Mouse (Mus musculus): ENCODE measurements around the gene Nckap1. TPM values are rescaled to one million over a fixed set of nuclear protein-coding genes. Genes with fewer than 3 reads are reported as not detected.

Nckap1 gene
- total and polyA plus RNA-seq, 2 experiments from 2014 or later = 34.5 to 90.0 TPM

DNA sequence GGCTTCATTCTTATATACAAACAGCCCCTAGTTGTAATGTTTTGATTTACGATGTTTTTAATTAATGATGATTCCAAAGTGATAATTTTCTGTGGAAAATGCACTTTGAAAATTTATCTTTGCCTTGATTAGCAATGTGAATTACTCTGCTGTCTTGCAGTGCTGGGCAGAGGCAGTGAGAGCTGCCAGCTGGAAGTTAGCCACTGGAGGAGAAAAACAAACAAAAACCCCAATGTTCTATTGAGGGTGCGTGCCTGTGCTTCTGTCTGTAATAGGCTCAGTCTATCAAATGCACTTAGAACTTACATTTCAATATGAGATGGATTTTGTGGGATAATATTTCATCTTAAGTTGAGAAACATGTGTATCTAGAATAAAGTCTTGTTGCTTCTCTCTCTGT lies 31.6 kb upstream of the Nckap1 start:
- ATAC-seq (ENCODE audit: insufficient read depth, low read depth) = no peak
- 66% methylated on average over 2 of the region's 2 CpGs for WGBS
- H3K36me3 ChIP-seq (replicated peaks; ENCODE audit: control insufficient read depth, insufficient read depth, low read length) = no peaks in the 10 kb centered on the region
- H3K4me2 ChIP-seq (ENCODE audit: low read depth, low read length) = no peak overlapping the region
- no peak for DNase-seq (ENCODE audit: low spot score)
- 0 out of 2 replicates have a peak, but pooled peaks cover 3% of the 10 kb centered on the region for H3K4me1 ChIP-seq (ENCODE audit: control insufficient read depth, insufficient read depth)
- no peaks in the 10 kb centered on the region for H3K9me3 ChIP-seq (replicated peaks; ENCODE audit: control insufficient read depth, low read length)
- H3K4me3 ChIP-seq (ENCODE audit: low read depth, low read length) = no peak overlapping the region
- no peak overlapping the region for H3K9ac ChIP-seq (replicated peaks; ENCODE audit: low read depth, low read length)
- H3K27ac ChIP-seq (ENCODE audit: low read depth) = no peak overlapping the region
- TF ChIP-seq CTCF (IDR thresholded peaks at IDR 0.05; ENCODE audit: low read depth) = no peak
- no peak for TF ChIP-seq EP300 (IDR thresholded peaks at IDR 0.05; ENCODE audit: low read depth)
- no peaks in the 10 kb centered on the region for H3K27me3 ChIP-seq (ENCODE audit: control insufficient read depth, insufficient read depth, low read length)

DNA sequence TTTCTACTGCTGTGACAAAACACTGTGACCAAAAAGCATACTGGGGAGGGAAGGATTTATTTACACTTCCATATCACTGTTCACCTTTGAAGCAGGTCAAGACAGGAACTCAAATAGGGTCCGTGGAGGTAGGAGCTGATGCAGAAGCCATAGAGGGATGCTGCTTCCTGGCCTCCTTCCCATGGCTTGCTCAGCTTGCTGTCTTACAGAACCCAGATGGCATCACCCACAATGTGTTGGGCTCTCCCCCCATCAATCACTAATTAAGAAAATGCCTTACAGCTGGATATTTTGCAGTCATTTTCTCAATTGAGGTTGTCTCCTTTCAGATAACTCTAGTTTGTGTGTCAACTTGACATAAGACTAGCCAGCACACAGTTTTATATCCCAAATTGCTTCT lies 31.1 kb upstream of the Nckap1 start:
- Histone ChIP-seq H3K27me3 (ENCODE audit: control insufficient read depth, insufficient read depth, low read length) (no peaks in the 10 kb centered on the region), H3K4me3 (ENCODE audit: low read depth, low read length) (no peak overlapping the region), H3K36me3 (replicated peaks; ENCODE audit: control insufficient read depth, insufficient read depth, low read length) (no peaks in the 10 kb centered on the region), H3K9me3 (replicated peaks; ENCODE audit: control insufficient read depth, low read length) (no peaks in the 10 kb centered on the region), H3K9ac (replicated peaks; ENCODE audit: low read depth, low read length) (no peak overlapping the region), H3K4me1 (ENCODE audit: control insufficient read depth, insufficient read depth) (no peaks in the 10 kb centered on the region), H3K27ac (ENCODE audit: low read depth) (no peak overlapping the region), H3K4me2 (ENCODE audit: low read depth, low read length) (no peak overlapping the region)
- 50% methylated on average over 1 of the region's 1 CpGs for WGBS
- TF ChIP-seq CTCF (IDR thresholded peaks at IDR 0.05; ENCODE audit: low read depth) (no peak), EP300 (IDR thresholded peaks at IDR 0.05; ENCODE audit: low read depth) (no peak)
- ATAC-seq (ENCODE audit: insufficient read depth, low read depth) = no peak
- no peak for DNase-seq (ENCODE audit: low spot score)

DNA sequence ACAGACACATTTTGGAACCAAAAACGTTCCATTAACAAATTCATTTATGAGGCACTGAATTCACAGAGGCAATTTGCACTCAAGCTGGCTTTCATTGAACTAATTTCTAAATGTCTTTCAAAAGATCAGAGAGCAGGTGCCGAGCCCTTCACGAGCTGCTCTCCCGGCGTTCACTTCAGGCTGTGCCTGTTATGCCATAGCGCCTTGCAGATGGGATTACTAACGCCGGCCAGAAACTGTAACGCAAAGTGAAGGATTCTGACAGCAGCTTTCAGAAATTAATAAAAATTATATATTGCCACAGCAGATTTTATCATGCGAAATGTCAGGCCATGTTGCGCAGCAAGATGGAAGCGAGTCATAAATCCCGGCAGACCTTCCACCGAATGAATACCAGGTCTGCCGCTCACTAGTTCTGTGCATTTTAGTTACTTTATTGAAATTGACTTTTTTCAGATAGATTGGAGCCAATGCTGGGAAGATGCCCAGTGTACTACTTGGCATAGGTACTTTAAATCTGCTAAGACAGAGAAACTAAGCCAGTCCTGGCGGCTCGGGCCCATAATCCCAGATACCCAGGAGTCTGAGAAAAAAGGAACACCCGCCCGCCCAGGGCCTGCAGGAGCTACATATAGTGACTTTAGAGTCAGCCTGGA lies 22.7 kb upstream of the Nckap1 start:
- no peak for ATAC-seq (ENCODE audit: insufficient read depth, low read depth)
- Histone ChIP-seq H3K27me3 (ENCODE audit: control insufficient read depth, insufficient read depth, low read length) (no peaks in the 10 kb centered on the region), H3K9me3 (replicated peaks; ENCODE audit: control insufficient read depth, low read length) (no peaks in the 10 kb centered on the region), H3K4me2 (ENCODE audit: low read depth, low read length) (no peak overlapping the region), H3K27ac (ENCODE audit: low read depth) (no peak overlapping the region), H3K36me3 (replicated peaks; ENCODE audit: control insufficient read depth, insufficient read depth, low read length) (no peaks in the 10 kb centered on the region), H3K4me1 (ENCODE audit: control insufficient read depth, insufficient read depth) (no peaks in the 10 kb centered on the region), H3K4me3 (ENCODE audit: low read depth, low read length) (no peak overlapping the region), H3K9ac (replicated peaks; ENCODE audit: low read depth, low read length) (no peak overlapping the region)
- 90% methylated on average over 19 of the region's 19 CpGs for WGBS
- no peak for DNase-seq (ENCODE audit: low spot score)
- TF ChIP-seq EP300 (IDR thresholded peaks at IDR 0.05; ENCODE audit: low read depth) = no peak
- no peak for TF ChIP-seq CTCF (IDR thresholded peaks at IDR 0.05; ENCODE audit: low read depth)

DNA sequence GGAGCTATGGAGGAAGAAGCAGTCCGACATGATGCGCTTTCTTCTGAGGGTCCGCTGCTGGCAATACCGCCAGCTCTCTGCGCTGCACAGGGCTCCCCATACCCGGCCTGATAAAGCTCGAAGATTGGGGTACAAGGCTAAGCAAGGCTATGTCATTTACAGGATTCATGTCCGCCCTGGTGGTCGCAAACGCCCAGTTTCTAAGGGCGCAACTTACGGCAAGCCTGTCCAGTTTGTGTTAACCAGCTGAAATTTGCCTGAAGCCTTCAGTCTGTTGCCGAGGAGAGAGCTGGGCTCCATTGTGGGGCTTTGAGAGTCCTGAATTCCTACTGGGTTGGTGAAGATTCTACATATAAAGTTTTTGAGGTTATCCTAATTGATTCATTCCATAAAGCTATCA lies 21.6 kb upstream of the Nckap1 start:
- Histone ChIP-seq H3K27ac (ENCODE audit: low read depth) (no peak overlapping the region), H3K27me3 (ENCODE audit: control insufficient read depth, insufficient read depth, low read length) (no peaks in the 10 kb centered on the region), H3K9me3 (replicated peaks; ENCODE audit: control insufficient read depth, low read length) (no peaks in the 10 kb centered on the region), H3K4me3 (ENCODE audit: low read depth, low read length) (no peak overlapping the region), H3K9ac (replicated peaks; ENCODE audit: low read depth, low read length) (no peak overlapping the region), H3K36me3 (replicated peaks; ENCODE audit: control insufficient read depth, insufficient read depth, low read length) (no peaks in the 10 kb centered on the region), H3K4me1 (ENCODE audit: control insufficient read depth, insufficient read depth) (no peaks in the 10 kb centered on the region), H3K4me2 (ENCODE audit: low read depth, low read length) (no peak overlapping the region)
- WGBS = 92% methylated on average over 13 of the region's 13 CpGs
- ATAC-seq (ENCODE audit: insufficient read depth, low read depth) (no peak), DNase-seq (ENCODE audit: low spot score) (no peak)
- no peak for TF ChIP-seq EP300 (IDR thresholded peaks at IDR 0.05; ENCODE audit: low read depth)
- no peak for TF ChIP-seq CTCF (IDR thresholded peaks at IDR 0.05; ENCODE audit: low read depth)

DNA sequence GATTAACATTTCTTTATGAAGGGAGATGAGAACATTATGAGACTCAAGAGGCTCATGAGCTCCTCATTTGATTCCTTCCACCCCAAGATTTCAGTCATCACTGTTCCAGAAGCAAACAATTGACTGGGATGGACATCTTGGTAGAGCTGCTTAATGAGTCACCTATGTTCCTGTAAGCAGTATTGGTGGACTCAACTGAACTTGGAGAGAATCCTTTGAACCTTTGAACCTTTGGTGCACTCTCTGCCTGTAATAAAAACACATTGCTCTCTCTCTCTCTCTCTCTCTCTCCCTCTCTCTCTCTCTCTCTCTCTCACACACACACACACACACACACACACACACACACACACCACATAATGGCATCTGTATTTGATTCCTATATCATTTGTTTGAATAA lies 19.4 kb upstream of the Nckap1 start:
- no peak overlapping the region for H3K4me2 ChIP-seq (ENCODE audit: low read depth, low read length)
- no peak overlapping the region for H3K4me3 ChIP-seq (ENCODE audit: low read depth, low read length)
- no peak overlapping the region for H3K9ac ChIP-seq (replicated peaks; ENCODE audit: low read depth, low read length)
- no peaks in the 10 kb centered on the region for H3K27me3 ChIP-seq (ENCODE audit: control insufficient read depth, insufficient read depth, low read length)
- DNase-seq (ENCODE audit: low spot score) (no peak), ATAC-seq (ENCODE audit: insufficient read depth, low read depth) (no peak)
- TF ChIP-seq CTCF (IDR thresholded peaks at IDR 0.05; ENCODE audit: low read depth) (no peak), EP300 (IDR thresholded peaks at IDR 0.05; ENCODE audit: low read depth) (no peak)
- no peak overlapping the region for H3K27ac ChIP-seq (ENCODE audit: low read depth)
- no peaks in the 10 kb centered on the region for H3K4me1 ChIP-seq (ENCODE audit: control insufficient read depth, insufficient read depth)
- H3K36me3 ChIP-seq (replicated peaks; ENCODE audit: control insufficient read depth, insufficient read depth, low read length) = no peaks in the 10 kb centered on the region
- H3K9me3 ChIP-seq (replicated peaks; ENCODE audit: control insufficient read depth, low read length) = no peaks in the 10 kb centered on the region

DNA sequence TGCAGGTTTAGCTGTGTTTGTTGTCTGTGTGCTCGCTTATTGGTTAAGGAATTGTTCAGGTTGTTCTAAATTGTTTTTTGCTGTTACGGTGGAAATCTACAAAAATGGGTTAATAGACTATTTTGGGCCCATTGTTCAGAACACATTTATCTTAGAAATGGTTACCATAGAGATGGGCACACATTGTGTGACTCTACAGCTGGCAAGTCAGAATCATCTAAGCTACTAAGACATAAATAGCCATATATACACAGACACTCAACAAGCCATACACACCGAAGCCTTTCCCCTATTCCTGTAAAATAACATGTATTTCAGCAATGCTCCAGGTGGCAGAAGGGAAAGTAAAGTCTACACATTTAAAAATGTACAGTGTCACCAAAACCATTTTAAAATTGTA lies 18.7 kb upstream of the Nckap1 start:
- no peak overlapping the region for H3K9ac ChIP-seq (replicated peaks; ENCODE audit: low read depth, low read length)
- H3K27me3 ChIP-seq (ENCODE audit: control insufficient read depth, insufficient read depth, low read length) = no peaks in the 10 kb centered on the region
- no peaks in the 10 kb centered on the region for H3K4me1 ChIP-seq (ENCODE audit: control insufficient read depth, insufficient read depth)
- TF ChIP-seq EP300 (IDR thresholded peaks at IDR 0.05; ENCODE audit: low read depth) (no peak), CTCF (IDR thresholded peaks at IDR 0.05; ENCODE audit: low read depth) (no peak)
- no peak for ATAC-seq (ENCODE audit: insufficient read depth, low read depth)
- no peak overlapping the region for H3K4me2 ChIP-seq (ENCODE audit: low read depth, low read length)
- 74% methylated on average over 3 of the region's 3 CpGs for WGBS
- no peak overlapping the region for H3K27ac ChIP-seq (ENCODE audit: low read depth)
- DNase-seq (ENCODE audit: low spot score) = no peak
- H3K36me3 ChIP-seq (replicated peaks; ENCODE audit: control insufficient read depth, insufficient read depth, low read length) = no peaks in the 10 kb centered on the region
- H3K9me3 ChIP-seq (replicated peaks; ENCODE audit: control insufficient read depth, low read length) = no peaks in the 10 kb centered on the region
- H3K4me3 ChIP-seq (ENCODE audit: low read depth, low read length) = no peak overlapping the region

Measured in heart, postnatal 0 days (tissue).